Mouse (Mus musculus) mature B cell (primary cell): ENCODE measurements around the gene Slco1a1.
"Not testable (repeated sequence)": the region's sequence is repeated elsewhere in the genome, so short reads cannot be mapped to it uniquely, and the experiment has no call there.

Experiments
- in situ Hi-C: fragments of 300-500 bp; cut with MboI; formaldehyde crosslinking; loops from 2 replicates; pipeline ENCODE4 v1.14.3; 2019

Gene Slco1a1

DNA sequence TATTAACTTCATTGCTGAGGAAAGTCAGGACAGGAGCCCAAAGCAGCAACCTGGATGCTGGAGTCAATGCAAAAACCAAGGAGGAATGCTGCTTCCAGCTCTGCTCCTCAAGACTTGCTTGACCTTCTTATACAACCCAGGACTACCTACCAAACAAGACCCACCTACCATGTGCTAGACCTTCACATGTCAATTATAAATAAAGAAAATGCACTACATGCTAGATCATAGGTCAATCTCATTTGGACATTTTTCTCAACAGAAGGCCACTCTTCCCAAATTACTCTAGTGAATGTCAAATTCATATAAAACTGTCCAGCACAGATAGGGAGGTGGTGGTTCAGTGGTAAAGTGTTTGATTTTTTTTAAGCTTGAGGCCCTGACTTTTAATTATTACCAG, at the start of gene Slco1a1:
TSS of gene Slco1a1 (minus strand) at position 101 of the 400 bp plus-strand sequence.
- in situ Hi-C loops: no loop called here

DNA sequence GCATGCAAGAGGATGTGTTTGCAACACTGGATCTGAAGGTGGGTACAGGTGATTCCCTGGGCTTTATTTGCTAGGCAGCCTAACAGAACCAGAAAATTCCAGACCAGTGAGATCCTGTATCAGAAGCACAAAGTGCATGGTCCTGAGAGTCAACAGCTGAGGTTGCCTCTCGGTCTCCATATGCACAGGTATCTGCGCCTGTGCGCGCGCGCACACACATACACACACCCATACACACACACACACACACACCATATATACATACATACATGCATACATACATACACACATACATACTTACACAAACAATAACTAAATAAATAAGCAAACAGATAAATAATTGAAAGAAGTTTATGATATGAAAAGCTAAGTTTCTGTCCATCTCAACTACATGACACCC, 40.0 kb upstream of the Slco1a1 start:
- in situ Hi-C loops: no loop called here

DNA sequence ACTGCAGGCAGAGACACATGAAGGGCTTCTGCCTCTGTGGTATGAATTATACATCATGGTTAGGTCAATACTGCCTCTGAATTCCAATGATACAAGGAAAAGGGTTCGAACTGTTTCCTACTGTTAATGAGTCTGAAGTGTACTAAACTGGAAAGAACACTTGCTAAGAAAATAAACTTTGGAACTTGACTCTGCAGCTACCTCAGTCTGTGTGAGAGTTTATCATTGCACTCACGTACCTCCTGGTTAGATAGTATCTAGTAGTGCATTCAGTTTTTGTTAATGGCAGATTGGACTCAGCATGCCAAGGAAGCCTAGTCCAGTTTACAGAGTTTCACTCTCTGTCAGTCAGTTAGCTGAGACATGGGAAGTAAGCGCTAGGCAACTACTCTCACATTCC, 37.9 kb upstream of the Slco1a1 start:
- in situ Hi-C loops: no loop called here

DNA sequence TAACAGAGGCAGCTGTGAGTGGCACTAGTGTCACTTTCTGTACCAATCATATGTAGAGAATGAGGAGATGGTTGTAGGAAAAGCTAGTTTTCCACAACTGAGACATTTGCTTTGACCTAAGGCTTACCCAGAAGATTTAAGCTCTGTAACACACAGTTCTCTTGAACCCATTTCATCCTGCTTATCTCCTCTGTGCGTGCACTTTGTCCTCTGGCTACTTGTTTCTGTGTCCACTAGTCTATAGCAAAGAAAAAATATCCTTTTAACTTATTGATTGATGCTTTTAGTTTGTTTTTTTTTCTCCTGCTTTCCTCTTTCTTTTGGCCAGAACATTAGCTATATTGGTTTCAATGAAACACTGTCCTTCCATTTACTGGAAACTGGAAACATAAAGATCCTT, 15.7 kb upstream of the Slco1a1 start:
- in situ Hi-C loops: no loop called here

DNA sequence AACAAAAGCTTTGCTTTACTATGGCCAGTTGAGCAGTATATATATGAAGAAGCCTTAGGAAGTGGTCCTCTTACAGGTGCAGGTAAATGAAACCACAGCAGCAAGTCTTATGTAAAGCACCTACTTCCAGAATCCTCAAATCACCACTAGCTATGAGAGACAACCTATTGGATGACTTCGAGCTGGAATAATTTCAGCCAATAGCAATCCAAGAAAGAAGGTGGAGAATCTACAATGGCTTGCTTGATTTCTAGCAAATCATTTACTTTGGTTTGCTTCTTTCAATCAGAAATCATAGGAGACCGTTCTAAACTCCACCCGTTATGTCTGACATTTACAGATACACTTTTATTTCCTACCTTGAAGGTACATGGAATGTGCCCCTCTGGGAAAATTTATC, 15.1 kb upstream of the Slco1a1 start:
- in situ Hi-C loops: no loop called here

DNA sequence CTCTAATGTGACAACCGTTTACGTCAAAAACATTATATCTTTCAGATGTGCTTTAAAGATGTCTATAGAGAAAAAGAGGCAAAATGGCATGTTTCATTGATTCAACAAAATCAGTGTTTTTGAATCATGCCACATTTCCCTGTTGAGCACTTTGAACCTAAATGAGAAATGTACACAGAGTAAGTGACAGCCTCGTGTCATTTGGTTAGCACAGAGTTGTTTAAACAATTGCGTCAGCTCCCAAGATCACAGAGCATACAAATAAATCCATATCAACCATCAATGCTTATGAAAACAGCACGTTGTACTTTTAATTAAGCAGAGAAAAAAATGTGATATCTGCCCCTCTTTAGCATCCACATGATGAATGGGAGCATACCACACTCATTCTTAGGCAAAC, 13.7 kb upstream of the Slco1a1 start:
- in situ Hi-C loops: no loop called here

DNA sequence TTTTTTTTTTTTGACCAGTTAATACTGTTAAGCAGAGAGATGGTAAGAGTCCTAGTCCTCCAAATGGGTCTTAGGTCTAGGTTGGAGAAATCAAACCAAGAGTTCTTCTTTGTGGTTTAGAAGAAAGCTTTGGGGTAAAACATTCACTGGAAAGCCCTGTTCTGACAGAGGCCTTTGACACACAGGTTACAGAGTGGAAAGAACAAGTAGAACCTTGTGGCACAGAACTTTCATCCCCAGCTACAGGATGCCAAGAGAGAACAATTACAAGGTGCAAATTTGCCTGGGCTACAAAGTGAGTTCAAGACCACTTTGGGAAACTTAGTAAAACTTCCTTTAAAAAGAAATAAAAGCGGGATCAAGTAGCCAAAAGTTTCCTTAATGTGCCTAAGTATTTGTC, 6.3 kb downstream of the Slco1a1 start:
- in situ Hi-C loops: no loop called here

DNA sequence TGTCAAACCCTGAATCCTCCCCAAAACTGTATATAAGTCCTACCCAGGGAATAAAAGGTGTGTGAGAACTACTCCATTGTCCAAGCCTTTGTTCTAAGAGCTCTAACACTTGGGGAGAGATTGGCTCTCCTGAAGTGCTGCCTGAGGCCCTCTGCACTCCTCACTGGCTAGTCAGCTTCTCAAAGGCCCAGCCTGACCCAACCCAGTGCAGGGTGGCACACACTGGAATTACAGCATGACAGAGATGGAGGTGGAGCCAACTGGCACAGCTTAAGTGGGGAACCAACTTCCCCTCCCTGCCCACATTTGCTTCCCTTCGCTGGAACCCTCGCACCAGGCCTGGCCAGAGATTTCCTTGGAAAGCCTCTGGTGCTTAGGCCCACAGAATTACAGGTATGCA, 48.6 kb downstream of the Slco1a1 start:
- in situ Hi-C loops: no loop called here

DNA sequence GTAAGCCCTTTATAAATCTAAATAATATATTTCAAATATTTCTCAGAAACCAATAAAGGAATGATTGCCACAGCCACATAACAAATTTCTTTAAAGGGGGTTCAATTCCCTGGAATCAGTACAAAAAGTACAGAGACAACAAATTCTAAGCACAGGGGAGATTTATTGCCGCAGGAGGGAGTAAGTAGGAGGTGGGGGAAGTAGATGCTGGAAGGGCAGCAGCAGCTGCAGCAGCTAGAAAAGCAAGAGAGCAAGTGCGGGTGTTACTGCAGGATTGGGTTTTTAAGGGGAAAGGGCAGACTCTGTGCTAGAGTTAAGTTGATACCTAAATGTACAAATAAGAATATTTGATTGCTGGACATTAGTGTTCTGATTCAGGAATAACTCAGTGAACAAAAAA, 57.0 kb downstream of the Slco1a1 start:
- in situ Hi-C loops: no loop called here

DNA sequence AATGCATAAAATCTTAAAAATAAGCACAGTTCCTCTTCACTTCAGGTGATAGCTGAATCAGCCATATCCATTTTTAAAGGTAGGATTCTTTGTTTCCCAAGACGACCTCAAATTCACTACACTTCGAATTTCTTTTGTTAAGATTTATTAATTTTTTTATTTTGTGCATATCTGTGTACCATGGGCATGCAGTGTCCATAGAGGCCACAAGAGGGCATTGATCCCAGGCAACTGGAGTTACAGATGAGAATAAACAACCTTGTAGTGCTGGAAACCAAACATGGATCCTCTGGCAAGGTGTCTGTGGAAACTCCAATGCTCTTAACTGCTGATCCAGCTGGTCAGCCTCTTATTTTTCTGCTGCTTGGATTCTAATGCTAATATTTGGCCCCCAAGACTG, 58.5 kb downstream of the Slco1a1 start:
- in situ Hi-C loops: no loop called here

DNA sequence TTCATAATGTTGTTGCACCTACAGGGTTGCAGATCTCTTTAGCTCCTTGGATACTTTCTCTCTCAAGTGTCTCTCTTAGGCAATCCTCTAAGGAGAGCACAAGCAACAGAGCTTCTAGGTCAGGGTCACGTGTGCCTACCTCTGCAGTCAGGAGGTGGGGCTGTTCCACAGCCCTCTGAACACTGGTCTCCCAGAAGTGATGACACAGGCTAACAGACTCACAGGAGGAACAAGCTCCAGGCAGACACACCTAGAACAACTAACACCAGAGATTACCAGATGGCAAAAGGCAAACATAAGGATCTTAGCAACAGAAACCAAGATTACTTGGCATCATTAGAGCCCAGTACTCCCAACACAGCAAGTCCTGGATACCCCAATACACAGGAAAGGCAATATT, 64.2 kb downstream of the Slco1a1 start:
- in situ Hi-C loops: no loop called here

DNA sequence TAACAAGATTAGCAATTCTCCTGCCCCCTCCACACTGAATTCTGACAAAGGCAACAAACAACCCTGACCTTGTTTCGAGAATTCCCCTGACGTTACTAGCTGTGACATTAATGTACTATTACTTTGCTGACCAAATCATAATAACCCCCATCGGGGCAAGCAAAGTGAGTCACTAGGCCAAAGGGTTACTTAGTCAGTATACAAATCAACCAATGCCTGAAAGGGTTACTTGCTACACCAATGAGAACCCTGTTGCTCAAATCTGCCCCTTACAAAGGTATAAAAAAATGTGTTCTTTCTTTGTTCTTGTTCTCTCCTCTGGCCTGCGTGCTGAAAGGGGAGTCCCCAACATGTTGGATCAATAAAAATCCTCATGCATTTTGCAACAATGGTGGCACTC, 71.0 kb downstream of the Slco1a1 start:
- in situ Hi-C loops: not testable (repeated sequence)

DNA sequence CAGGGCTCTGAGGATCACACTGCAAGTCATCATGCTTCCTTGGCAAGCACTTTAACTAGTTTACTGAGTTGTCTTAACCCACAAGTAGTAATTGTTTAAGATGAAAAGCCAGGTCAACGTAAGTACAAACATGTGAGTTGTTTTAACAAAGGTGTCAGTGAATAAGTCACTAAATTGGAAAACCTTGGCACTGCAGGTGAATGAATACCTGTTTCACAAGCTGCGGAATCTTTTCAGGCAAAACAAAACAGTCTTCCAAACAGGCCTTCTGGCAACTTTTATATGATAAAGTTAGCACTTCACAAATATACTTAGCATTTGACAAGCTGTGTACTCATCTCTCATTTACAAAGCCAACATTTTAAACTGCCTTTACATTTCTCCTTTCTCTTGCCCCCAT, 75.1 kb downstream of the Slco1a1 start:
- in situ Hi-C loops: no loop called here

DNA sequence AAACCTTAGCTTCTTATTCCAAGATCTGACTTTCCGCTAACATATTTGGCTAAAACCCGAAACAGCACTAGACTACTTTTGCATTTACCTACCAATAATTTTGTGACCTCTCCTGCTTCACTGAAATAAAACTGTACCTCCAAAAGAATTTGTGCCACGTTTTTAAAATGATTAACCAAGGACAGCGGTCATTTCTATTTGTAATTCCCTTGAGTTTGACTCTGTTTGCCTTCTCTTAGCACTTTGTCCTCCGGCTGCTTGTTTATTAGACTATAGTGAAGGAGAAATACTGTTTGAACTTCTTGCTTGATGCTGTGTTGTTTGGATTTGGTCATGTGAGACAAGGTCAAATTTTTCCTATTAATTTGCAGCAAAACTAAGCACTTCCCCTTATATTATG, 78.0 kb downstream of the Slco1a1 start:
- in situ Hi-C loops: no loop called here

DNA sequence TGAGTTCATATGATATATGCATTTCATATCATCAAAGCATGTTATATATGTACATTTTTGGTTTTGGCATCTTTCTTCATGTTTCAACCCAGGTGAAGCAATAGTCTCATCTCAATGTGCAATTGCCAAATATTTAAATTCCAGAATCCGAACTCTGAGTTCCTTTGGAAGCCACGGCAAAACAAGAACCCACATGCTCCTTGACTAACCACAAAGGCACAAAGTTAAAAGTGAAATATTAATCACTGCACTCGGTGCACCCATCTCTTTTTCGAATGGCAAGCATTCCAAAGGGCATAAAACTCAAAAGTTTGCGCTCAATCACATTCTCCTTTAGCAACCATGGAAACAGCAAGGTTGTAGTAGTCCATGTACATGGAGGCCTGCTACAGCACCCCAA, 80.7 kb downstream of the Slco1a1 start:
- in situ Hi-C loops: no loop called here

DNA sequence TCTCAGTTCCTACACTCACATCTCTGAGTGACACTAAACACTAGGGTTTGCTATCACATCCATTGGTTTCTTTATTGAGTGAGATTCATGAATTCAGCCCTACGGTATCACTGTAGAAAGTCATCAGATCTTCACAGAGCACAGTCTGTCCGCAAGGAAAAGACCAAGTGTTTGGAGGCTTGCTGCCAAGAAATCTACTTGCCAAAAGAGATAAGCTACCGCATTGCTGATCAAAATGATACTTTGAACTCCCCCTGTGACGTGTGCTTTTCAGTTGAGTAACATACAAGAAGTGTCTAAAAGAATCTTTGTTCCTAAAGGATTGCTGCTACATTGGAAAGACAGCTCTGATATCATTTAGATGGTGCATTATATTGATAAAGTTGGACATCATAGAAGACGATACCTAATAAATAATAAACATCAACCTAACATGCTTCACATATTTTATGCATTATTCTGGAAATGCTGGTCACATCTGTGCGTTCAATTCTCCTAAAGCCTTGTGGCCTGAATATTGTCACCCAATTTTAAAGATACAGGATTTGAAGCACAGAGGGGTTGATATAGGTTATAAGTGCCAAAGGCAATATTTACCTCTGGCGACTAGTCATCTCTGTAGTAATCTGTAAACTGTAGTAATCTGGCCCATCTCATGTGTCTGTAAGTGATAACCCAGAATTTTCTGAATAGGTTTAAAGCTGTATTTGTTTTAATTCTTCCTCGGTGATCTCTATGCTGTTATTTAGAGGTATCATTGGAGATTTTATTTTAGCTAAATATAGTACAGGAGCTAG, 88.8 kb downstream of the Slco1a1 start:
- in situ Hi-C loops: no loop called here
